Mouse (Mus musculus): ENCODE measurements around the gene Slc25a3.

Gene Slc25a3

DNA sequence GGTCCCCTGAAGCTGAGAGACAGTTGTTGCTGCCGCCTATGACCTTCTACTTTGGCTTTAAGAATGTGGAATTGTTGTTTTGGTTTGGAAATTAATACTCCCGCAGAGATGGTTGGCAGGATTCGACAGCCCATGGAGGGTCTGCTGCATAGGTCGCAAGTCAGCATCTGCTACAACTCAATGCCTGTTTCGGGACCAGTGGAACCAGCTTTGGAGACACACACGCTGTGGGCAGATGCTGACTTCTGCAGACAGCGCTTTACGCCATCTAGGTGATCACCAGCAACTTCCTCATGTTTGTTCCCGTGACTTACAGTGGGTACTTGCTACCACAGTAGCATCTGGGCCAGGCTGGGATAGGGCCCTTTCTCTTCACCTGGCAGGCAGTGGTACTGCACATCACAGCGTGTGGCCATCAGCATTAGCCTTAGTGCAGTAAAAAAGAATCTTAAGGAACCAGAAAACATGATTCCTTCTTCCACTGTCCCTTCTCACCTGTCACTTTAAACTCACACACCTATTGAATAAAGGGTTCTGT, 18.9 kb upstream of the Slc25a3 start:
- DNase-seq (ENCODE audit: low spot score): no peak

DNA sequence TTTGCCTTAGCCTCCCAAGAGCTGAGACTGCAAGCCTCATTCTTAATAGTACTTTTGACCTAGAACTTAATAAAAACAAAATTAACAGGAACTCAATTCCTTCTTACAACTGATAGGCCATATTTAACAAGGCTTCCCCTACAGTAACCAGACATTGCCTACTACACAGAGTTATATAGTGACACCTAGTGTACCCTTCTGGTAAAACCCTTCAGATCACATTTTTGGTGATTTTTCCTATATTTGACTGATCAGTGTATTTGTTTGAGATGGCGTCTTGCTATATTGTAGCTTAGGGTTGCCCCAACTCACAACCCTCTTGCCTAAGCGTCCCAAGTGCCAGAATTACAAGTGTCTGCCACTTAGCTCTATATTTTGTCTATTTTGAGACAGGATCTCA, 17.7 kb upstream of the Slc25a3 start:
- DNase-seq (ENCODE audit: low spot score): no peak

DNA sequence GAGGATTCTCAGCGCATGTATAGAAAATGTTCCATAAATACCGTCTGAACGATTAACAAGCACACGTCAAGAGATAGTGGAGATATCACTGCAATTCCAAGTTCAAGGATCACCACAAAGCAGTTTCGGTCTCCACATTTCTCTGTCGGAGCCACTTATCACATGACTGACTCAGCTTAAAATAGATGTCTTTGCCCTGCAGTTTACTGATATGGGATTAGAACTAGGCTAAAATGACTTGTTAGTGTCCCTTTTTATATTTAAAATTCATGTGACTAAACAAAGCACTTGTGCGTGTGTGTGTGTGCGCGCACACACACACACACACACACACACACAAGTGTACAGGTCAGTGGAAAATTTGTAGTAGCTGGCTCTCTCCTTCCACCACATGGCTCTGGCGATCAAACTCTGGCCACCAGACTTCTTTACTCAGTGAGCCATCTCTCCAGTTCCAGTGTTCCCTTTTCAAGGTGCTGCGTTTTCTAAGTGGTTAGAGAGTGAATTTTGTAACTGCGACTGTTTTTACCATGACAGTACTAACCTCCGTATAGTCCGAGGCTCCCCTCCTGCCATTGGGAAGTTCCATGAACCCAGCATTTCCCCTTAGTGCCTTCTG, 15.4 kb upstream of the Slc25a3 start:
- no peak for DNase-seq (ENCODE audit: low spot score)

DNA sequence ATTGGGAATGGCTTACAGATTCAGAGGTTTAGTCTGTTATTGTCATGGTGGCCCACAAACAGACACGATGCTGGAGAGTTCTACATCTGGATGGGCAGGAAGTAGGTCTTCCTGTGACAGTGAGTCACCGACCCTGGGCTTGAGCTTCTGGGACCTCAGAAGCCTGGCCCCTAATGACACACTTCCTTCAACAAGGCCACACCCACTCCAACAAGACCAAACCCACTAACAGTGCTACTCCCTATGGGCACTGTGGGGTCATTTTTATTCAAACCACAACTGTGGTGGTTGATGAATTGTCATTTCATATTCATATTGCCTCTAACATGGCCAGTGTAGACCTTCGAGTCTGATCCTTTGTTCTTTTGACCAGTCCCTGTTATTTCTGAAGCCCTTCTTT, 14.5 kb upstream of the Slc25a3 start:
- DNase-seq (ENCODE audit: low spot score): no peak

DNA sequence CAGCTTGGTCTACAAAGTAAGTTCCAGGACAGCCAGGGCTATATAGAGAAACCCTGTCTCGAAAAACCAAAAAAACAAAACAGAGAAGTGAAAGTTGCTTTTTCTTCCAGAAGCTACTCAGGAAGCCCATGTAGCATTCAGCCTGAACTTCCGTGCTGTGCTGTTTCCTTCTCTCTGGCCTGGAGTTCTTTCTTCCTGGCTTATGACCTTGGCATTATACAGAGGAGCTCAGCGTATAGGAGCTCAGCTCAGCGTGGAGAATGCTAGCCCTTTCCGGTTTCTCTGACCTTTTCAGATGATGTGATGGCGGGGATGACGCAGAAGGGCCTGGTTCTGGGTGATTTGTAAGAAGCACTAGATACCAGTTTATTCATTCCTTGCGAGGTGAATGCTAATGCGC, 13.5 kb upstream of the Slc25a3 start:
- DNase-seq (ENCODE audit: low spot score): no peak

DNA sequence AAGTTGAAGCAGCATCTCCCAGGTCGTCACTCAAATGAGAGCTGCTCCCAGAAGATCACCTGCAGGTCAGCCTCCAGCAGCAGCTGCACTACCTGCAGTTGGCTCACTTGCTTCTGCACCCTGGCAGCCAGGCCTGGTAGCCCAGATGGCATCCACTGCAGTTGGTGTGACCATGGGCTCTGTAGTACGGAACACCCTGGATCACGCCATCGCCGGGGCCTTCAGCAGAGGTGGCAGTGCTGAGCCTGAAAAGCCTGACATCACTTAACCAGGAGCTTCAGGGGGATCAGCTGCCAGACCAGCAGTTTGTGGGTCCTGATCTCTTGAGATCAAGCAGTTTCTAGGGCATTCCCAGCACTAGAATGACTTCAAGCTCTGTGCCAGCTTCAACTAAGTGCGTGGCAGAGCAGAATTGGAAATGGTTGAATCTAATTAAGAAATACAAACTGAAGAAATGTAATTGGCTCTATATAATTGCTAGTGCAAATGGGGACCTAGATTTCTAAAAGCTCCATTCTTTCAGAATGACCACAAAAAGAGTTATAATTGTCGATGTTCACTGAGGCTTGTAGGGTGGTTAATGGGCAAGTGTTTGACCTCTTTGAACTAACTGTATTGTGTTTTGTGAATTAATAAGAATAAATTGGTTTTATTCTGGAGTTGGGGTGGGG, 11.6 kb upstream of the Slc25a3 start:
- no peak for DNase-seq (ENCODE audit: low spot score)

DNA sequence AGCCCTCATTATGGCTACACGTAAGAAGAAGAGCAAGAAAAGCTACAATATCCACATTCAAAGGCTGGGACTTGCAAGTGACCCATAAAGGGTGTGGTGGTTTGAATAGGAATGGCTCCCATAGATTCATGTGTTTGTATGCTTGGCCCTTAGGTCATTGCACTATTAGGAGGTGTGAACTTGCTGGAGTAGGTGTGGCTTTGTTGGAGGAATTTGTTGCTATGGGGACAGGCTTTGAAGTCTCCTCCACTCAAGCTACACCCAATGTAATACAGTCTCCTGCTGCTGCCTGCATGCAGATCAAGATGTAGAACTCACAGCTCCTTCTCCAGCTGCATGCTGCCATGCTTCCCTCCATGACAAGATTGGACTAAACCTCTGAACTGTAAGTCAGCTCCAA, 7.7 kb upstream of the Slc25a3 start:
- DNase-seq (ENCODE audit: low spot score): no peak

DNA sequence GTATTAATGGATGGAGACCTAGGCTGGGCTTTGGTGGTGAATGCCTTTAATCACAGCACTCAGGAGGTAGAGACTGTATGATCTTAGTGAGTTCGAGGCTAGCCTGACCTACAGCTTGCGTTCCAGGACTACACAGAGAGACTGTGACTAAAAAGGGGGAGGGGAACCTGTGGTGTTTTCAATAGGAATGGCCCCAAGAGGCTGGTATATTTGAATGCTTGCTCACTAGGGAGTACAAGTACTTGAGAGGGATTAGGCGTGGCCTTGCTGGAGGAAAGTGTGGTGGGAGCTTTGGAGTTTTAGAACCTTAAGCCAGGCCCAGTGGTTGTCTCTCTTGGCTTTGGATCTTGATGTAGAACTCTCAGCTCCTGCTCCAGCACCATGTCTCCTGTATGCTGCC, 6.9 kb upstream of the Slc25a3 start:
- DNase-seq (ENCODE audit: low spot score): no peak

DNA sequence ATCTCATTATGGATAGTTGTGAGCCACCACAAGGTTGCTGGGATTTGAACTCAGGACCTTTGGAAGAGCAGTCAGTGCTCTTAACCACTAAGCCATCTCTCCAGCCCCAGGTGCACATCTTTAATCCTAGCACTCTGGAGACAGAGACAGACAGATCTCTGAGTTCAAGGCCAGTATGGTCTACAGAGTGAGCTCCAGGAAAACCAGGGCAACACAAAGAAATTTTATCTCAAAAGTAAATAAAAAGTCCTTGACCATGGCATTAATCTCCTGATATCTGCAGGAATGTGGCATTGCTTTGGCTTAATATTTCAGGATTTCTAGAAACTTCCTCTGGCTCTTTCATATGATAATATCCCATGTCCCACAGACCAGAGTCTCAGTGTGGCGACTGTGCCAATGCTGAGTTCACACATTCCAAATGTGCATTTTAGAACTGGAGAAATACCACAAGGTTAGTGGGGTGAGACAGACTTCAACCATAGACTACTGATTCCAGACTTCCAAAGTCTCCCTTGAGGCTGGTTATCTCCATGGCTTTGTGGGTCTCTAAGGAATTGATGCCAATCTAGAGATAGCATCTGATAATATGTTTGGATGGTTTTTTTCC, 4.8 kb upstream of the Slc25a3 start:
- no peak for DNase-seq (ENCODE audit: low spot score)

DNA sequence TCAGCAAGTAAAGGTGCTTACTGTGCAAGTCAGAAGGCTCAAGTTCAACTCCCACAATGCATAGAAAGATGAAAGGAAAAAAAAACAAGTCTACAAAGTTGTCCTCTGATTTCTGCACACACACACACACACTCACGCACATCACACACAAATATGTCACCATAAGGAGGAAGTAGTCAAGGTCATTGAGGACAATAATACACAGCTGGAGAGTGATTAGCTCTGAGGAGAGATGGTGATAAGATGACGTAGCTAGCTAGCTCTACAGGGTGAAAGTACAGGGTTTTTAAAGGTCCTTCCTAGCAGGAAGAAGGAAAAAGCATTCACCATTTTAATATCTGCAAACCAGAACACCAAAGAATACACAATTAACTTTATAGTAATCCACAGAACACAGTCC, 3.5 kb upstream of the Slc25a3 start:
- DNase-seq (ENCODE audit: low spot score): no peak

DNA sequence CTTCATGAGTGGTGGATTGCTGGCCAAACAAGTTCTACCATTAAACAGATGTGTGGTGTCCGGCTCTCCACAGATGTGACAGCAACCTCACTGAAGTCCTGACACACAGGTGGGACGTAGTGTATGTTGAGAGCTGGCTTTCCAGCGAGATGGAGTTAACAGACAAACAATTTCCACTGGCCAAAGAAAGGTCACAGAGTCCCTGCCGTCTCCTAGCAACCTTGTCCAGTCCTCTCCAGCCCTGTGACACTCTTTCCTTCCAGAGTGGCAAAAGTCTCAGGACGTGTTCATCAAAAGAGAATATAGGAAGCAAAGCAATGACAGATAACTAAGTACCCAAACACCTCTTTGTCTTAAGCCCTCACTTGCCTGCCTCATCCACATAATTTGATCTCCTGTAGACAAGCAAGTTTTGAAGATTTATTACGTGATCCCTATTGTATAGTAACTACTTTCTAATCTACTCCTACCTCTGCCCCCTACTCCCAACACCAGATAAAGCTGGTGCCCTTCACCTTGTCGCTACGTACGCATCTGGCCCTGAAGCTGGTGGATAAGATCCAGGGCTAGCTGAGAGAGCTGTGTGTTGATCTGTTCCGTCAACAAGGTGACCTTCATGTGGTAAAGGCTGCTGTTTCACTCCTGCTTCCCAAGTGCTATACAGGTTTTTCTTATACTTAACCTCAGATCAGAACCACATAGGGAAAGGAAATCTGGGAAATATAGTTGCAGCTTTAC, 2.9 kb upstream of the Slc25a3 start:
- DNase-seq (ENCODE audit: low spot score): no peak

DNA sequence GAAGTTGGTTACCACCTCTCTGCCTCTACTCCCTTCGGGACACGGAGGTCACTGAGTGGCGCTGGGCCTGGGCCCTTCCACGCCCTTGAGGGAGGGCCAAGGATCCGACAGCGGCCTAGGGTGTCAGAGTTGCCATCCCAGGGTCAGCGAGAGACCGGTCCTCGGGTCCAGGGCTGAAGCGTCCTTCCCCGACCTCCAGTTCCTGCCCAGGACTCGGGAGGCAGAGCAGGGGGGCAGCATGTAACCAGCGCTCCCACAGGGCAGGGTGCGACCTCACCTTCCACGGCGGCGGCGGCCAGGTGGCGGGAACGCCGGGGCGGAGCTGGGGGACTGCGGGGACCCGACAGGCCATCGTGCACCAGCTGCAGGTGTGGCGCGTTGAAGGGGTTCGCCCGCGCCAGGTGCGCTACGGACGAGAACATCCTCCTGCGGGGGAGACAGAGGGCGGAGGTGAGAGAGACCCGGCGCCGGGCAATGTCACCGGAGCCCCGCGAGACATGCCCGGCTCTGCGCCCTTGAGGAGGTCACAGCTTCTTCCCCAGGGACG, 505 bp downstream of the Slc25a3 start:
- peak; percentile 23 for DNase-seq (ENCODE audit: low spot score)

DNA sequence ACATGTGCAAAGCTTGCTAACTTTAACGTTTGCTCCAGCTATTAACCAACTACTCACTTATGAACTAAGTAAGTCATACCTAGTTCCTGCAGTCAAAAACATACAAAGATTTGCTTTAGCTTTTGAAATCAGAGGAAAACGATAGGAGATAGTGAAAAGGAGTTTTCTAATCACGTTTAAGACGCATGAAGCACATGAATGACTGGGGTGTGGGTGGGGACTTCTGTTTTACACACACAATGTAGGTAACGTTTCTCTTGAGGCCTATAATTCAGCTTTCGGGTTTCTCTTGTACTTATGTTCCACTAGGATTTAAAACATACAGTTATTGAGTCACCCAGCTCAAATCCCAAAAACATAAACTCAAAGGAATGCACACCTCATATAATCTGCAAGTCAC, 1.2 kb downstream of the Slc25a3 start:
- no peak for DNase-seq (ENCODE audit: low spot score)

DNA sequence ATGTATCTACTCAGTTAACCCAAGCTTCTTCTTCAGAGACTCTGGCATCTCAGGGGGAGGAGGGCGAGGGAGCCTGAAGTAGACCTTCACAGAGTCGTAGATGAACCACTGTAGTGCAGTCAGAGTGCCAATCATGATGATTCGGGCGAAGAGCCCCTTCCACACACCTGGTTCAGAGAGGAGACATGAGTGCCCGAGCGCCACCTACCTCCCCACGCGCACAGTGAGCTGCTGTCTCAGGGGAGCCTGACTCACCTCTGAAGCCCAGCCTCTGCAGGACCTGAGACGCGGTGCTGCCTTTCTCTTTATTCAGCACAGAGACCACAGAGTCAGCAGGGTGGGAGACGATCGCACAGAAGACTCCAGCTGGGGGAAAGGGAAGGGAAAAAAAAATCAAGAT, 6.9 kb downstream of the Slc25a3 start:
- no peak for DNase-seq (ENCODE audit: low spot score)

DNA sequence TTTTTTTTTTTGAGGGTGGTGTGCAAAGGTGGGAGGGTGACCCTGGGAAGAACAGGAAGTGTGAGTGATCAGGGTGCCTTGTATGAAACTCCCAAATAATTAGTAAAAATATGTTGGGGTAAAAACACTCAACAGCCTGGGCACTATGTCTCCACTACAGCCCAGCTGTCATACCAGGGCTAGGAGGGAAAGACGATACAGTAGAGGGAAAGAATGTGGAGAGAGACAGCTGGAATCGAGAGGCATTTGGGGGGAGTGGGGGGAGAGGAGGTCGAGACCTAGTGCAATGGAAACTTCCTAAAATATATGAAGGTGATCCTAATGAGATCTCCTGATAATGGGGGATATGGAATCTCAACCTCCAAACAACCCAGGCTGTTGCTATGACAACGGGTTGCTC, 14.0 kb downstream of the Slc25a3 start:
- DNase-seq (ENCODE audit: low spot score): no peak

DNA sequence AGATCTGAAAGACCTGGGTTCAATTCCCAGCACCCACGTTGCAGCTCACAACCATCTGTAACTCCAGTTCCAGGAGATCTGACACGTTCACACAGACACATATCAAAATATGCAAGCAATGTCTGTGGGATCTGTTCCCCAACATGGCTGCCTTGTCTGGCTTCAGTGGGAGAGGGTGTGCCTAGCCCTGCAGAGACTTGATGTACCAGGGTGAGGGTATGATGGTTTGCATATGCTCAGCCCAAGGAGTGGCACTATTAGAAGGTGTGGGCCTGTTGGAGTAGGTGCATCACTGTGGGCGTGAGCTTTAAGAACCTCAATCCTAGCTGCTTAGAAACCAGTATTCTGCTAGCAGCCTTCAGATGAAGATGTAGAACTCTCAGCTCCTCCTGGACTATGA, 17.9 kb downstream of the Slc25a3 start:
- no peak for DNase-seq (ENCODE audit: low spot score)

DNA sequence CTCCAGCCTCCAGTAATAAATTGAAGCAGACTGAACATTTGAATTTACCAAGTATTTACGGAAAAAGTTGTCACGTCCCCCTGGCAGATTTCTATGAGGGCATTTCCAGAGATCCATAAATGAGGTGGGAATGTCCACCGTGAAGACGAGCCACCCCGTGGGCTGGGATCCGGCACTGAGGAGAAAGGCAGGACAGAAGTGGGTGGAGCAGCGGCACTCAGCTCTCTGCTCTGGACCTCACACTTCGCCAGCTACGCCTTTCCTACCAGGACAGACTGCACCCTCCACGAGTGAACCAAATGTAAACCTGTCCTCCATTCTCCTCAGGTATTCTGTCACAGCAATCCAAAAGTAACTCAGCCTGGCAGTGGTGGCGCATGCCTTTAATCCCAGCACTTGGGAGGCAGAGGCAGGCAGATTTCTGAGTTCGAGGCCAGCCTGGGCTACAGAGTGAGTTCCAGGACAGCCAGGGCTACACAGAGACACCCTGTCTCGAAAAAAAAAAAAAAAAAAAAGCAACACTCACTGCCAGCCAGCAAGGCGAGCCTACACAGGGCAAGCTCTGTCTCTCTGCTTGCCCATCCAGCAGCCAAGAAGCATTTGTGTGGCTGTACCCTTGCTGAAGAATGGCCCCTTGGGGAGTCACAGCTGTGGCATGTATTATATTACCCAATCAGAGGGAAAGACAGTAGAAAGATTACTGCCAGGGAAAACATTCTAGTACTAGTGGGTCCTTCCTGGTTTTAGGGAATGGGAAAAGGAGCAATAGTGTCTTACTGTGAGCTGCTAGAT, 20.9 kb downstream of the Slc25a3 start:
- DNase-seq (ENCODE audit: low spot score): no peak

DNA sequence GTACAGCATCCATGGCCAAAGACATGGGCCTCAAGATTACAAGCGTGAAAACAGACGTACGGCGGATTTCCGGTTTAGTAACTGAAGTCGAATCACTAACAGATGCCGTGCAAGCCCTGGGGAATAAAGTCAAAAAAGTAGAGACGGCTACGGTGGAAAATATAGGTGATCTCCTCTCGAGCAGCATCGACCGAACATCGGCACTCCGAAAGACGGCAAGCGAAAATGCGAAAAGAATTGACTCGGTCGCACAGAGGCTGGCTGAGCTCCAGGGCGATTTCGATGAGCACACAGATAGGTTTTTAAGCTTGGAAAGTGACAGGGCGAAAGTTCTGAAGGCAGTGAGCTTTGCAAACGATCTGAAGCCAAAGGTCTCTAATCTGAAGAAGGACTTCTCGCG, 21.9 kb downstream of the Slc25a3 start:
- DNase-seq (ENCODE audit: low spot score): no peak

DNA sequence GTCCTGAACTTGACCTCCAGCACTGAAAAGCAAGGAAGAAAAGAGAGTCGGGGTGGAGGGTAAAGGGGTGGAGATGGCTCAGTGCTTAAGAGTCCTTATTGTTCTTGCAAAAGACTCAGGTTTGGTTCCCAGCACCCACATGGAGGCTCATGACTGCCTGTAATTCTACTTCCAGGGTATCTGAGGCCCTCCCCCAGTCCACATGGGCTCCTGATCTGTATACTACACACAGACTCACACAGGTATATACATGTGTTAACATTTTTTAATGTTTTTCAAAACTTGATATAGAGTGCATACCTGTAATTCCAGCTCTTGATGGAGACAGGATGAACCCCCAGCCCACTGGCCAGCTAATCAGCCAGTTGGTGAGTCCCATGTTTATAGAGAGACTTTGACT, 23.8 kb downstream of the Slc25a3 start:
- no peak for DNase-seq (ENCODE audit: low spot score)

DNA sequence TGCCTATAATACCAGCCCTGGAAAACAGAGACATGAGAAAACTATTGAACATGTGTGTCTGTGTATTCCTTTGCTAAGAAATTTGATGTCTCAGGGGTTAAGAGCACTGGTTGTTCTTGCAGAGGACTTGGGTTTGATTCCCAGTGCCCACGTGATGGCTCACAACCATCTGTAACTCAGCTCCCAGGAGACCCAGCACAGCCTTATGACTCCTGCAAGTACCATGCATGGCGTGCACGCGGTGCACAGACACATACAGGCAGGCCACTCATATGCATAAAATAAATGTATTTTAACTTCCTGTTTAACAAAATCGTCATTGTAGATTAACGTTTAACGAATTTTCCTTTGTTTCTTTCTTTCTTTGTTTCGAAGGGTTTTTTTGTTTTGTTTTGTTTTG, 25.8 kb downstream of the Slc25a3 start:
- no peak for DNase-seq (ENCODE audit: low spot score)

DNA sequence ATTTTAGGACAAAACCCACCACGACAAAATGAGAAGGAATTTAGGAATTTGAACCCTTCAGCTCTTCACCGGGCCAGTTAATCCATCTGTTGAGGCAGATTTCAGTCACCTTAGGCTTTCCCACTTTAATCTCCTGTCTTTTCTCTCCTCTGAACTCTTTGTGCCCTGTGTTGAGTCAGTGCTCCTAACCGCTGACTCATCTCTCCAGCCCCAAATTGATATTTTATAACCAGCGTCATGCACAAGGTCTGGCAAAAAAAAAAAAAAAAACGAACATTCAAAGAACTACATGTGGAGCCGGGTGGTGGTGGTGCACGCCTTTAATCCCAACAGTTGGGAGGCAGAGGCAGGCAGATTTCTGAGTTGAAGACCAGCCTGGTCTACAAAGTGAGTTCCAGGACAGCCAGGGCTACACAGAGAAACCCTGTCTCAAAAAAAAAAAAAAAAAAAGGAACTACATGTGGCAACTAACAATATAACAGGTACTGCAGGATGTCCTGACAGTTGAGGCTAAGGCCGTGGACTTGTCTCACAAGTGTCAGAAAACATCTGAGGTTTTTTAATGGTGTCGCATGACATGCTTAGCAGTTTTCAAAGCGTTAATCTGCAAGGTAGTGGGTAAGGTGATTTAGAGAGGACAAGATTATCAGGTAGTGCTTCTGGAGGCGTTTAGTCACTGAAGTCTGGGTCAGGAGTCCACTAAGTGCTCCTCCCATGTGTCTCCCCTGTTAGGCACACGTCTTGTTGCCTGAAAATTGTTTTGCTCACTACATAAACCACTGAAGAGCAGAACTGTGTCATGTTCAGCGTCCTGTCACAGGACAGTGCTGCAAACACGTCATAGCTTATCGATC, 29.4 kb downstream of the Slc25a3 start:
- no peak for DNase-seq (ENCODE audit: low spot score)

Data from urinary bladder, postnatal 25 days (tissue).